Mouse (Mus musculus) CH12.LX (cell line): ENCODE measurements at regions not wholly inside any gene's neighbourhood (a gene's known extent, or its start where the extent isn't known, plus 50 kb on each side); places are given as distances from the start of the nearest gene placed in this dataset.

ENCODE experiments used
- CTCF ChIP-seq, 2 experiments: IDR thresholded peaks in 1 of 2; conservative IDR thresholded peaks in 1 of 2; 2 replicates each; pipeline ENCODE4 v1.5.1; 2011 to 2012; ENCODE audit warnings: low read depth in 2 of 2, low read length in 2 of 2, improper control_type of control experiment in 1 of 2, inconsistent platforms in 1 of 2, mild to moderate bottlenecking in 1 of 2, moderate library complexity in 1 of 2
- HCFC1 ChIP-seq: IDR thresholded peaks from 2 replicates; pipeline ENCODE4 v1.6.1; 2012; ENCODE audit warnings: low read depth, mild to moderate bottlenecking, inconsistent platforms, low read length, improper control_type of control experiment
- NELFE ChIP-seq: IDR thresholded peaks from 2 replicates; pipeline ENCODE4 v1.6.1; 2011; ENCODE audit warnings: low read depth, low read length, improper control_type of control experiment
- POLR2A ChIP-seq: IDR thresholded peaks from 2 replicates; pipeline ENCODE4 v1.6.1; 2011; ENCODE audit warnings: low read depth, mild to moderate bottlenecking, improper control_type of control experiment, low read length
- SMC3 ChIP-seq: IDR thresholded peaks from 2 replicates; pipeline ENCODE4 v1.6.1; 2011; ENCODE audit warnings: low read depth, low read length, improper control_type of control experiment

- TF ChIP-seq POLR2A (no peak), CTCF (conservative IDR thresholded peaks at IDR 0.05 in 1 of 2, IDR thresholded peaks at IDR 0.05 in 1 of 2; ENCODE audit: low read depth in 2 of 2, low read length in 2 of 2) (no peak), HCFC1 (no peak), SMC3 (no peak), NELFE (no peak)
These were observed 172.8 kb upstream of the Irx3 start for GRCm38 (mm10) chr8:91974636-91975035.
